Mouse (Mus musculus) E14TG2a.4 (cell line): Measurements from ENCODE around the gene Srbd1.

ENCODE experiments used
- CTCF ChIP-seq: conservative IDR thresholded peaks from 2 replicates; pipeline ENCODE4 v1.5.1; 2014; ENCODE audit warnings: low read length
- NANOG ChIP-seq: IDR thresholded peaks from 2 replicates; pipeline ENCODE4 v1.6.1; 2014; ENCODE audit warnings: borderline replicate concordance, low read length, mixed read lengths
- POU5F1 ChIP-seq: IDR thresholded peaks from 2 replicates; pipeline ENCODE4 v1.6.1; 2014; ENCODE audit warnings: low read length, borderline replicate concordance

DNA sequence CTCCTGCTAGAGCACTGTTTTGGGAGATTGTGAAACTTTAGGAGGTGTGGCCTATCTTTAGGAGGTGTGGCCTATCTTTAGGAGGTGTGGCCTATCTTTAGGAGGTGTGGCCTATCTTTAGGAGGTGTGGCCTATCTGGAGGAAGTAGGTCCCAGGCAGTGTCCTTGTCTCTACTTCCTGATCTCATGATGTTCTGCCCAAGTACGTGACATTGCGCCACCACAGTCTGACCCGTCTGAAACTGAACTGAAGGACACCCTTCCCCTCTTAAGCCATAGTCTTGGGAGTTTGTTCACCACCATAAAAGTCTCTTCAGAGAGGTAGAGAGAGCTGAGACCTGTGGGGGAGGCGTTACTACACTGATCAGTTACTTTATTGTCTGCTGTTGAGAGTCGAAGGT lies 202.9 kb downstream of the Srbd1 start:
- TF ChIP-seq NANOG (no peak), CTCF (no peak), POU5F1 (no peak)
